Mouse (Mus musculus) liver, postnatal 0 days (tissue): Measurements from ENCODE around the gene Ctsd. TPM values are rescaled to one million over a fixed set of nuclear protein-coding genes. Genes with fewer than 3 reads are reported as not detected.

ENCODE experiments used
- ATAC-seq: fragments of 200-750 bp; cut with Nextera tagmentation; 2 replicates; pipeline ENCODE4 v1.8.0; 2017; ENCODE audit warnings: mild to moderate bottlenecking, moderate library complexity
- DNase-seq: peaks from one replicate; pipeline ENCODE4 v3.0.0-alpha.2; 2016
- H3K27ac ChIP-seq: fragments of 300-500 bp; sonication (generic); 2 replicates; pipeline ENCODE4 v1.5.1; 2014; ENCODE audit warnings: antibody characterized with exemption, moderate library complexity, mild to moderate bottlenecking, low read depth
- H3K27me3 ChIP-seq: fragments of 300-500 bp; sonication (generic); 2 replicates; pipeline ENCODE4 v1.6.1; 2014; ENCODE audit warnings: low read length, control low read depth, mixed read lengths; ENCODE audit not compliant: insufficient read depth
- H3K36me3 ChIP-seq: fragments of 300-500 bp; sonication (generic); replicated peaks from 2 replicates; pipeline ENCODE4 v1.6.1; 2014; ENCODE audit warnings: mild to moderate bottlenecking, control low read depth, low read length, moderate library complexity, mixed read lengths; ENCODE audit not compliant: insufficient read depth
- H3K4me1 ChIP-seq: fragments of 300-500 bp; sonication (generic); 2 replicates; pipeline ENCODE4 v1.6.1; 2014; ENCODE audit warnings: antibody characterized with exemption, mild to moderate bottlenecking, control low read depth; ENCODE audit not compliant: insufficient read depth
- H3K4me2 ChIP-seq: fragments of 300-500 bp; sonication (generic); 2 replicates; pipeline ENCODE4 v1.6.1; 2014; ENCODE audit warnings: low read depth, mild to moderate bottlenecking, low read length, moderate library complexity, mixed read lengths
- H3K4me3 ChIP-seq: fragments of 300-500 bp; sonication (generic); 2 replicates; pipeline ENCODE4 v1.5.1; 2014; ENCODE audit warnings: low read depth, low read length
- H3K9ac ChIP-seq: fragments of 300-500 bp; sonication (generic); replicated peaks from 2 replicates; pipeline ENCODE4 v1.6.1; 2014; ENCODE audit warnings: mild to moderate bottlenecking, moderate library complexity
- H3K9me3 ChIP-seq: fragments of 300-500 bp; sonication (generic); 2 replicates; pipeline ENCODE4 v1.6.1; 2016; ENCODE audit warnings: mild to moderate bottlenecking, control low read depth, low read length, mixed read lengths
- CTCF ChIP-seq: sonication (generic); IDR thresholded peaks from 2 replicates; pipeline ENCODE4 v1.5.1; 2016; ENCODE audit warnings: antibody characterized with exemption, low read depth
- EP300 ChIP-seq: IDR thresholded peaks from 2 replicates; pipeline ENCODE4 v1.6.1; 2016; ENCODE audit warnings: antibody characterized with exemption, low read depth, mild to moderate bottlenecking
- WGBS: fragments of 180-500 bp; shearing (Covaris S2); extraction: QIAGEN DNeasy Blood & Tissue Kit; methylation state at CpG from one replicate; pipeline ENCODE4 v1.1.7; 2014; ENCODE audit not compliant: insufficient replicate concordance; 5-methylcytosine and 5-hydroxymethylcytosine counted together
- polyA plus RNA-seq: library from polyadenylated mRNA; unstranded; fragments of >200 nt; fragmentation: Nextera tagmentation; extraction: Ambion mirVana; gene quantifications from 2 replicates; pipeline ENCODE4 v1.2.1, GENCODE M21; 2015

Gene Ctsd
- polyA plus RNA-seq, 1 experiment from 2014 or later, result 324 TPM

GRCm38 (mm10) chr7:142351569-142351968 lies 36.3 kb downstream of the Ctsd start:
- no peak overlapping the region for H3K4me3 ChIP-seq
- H3K9me3 ChIP-seq, result no peaks in the 10 kb centered on the region
- no peaks in the 10 kb centered on the region for H3K36me3 ChIP-seq
- TF ChIP-seq EP300, result peak; percentile 49; the same call in 1 of the 2 replicates
- TF ChIP-seq CTCF, result no peak
- no peaks in the 10 kb centered on the region for H3K27me3 ChIP-seq
- no peak overlapping the region for H3K27ac ChIP-seq
- DNase-seq, result no peak
- 44% methylated on average over 5 of the region's 5 CpGs for WGBS
- H3K4me2 ChIP-seq, result no peak overlapping the region
- peaks cover 47% of the 10 kb centered on the region for H3K4me1 ChIP-seq
- no peak overlapping the region for H3K9ac ChIP-seq
- no peak for ATAC-seq

- no peaks in the 10 kb centered on the region for H3K36me3 ChIP-seq
- no peak overlapping the region for H3K4me2 ChIP-seq
- peaks cover 38% of the 10 kb centered on the region for H3K4me1 ChIP-seq
- no peaks in the 10 kb centered on the region for H3K27me3 ChIP-seq
- 52% methylated on average over 9 of the region's 9 CpGs for WGBS
- no peak for TF ChIP-seq CTCF
- TF ChIP-seq EP300, result no peak
- H3K9me3 ChIP-seq, result no peaks in the 10 kb centered on the region
- H3K4me3 ChIP-seq, result no peak overlapping the region
- H3K27ac ChIP-seq, result no peak overlapping the region
- ATAC-seq, result no peak
- peak; percentile 35 for DNase-seq
- H3K9ac ChIP-seq, result no peak overlapping the region
Observed at GRCm38 (mm10) chr7:142349308-142349961, 38.4 kb downstream of the Ctsd start.

GRCm38 (mm10) chr7:142347542-142347941 lies 40.3 kb downstream of the Ctsd start:
- H3K9ac ChIP-seq, result no peak overlapping the region
- ATAC-seq, result no peak

GRCm38 (mm10) chr7:142342247-142342640 lies 45.6 kb downstream of the Ctsd start:
- Histone ChIP-seq H3K27ac (peak overlapping the region; percentile 9), H3K9me3 (no peaks in the 10 kb centered on the region), H3K9ac (no peak overlapping the region), H3K4me1 (peaks cover 26% of the 10 kb centered on the region), H3K4me3 (no peak overlapping the region), H3K36me3 (no peaks in the 10 kb centered on the region), H3K4me2 (no peak overlapping the region), H3K27me3 (no peaks in the 10 kb centered on the region)
- peak; percentile 18; the same call in 1 of the 2 replicates for ATAC-seq
- 51% methylated on average over 3 of the region's 3 CpGs for WGBS
- DNase-seq, result no peak
- TF ChIP-seq EP300 (no peak), CTCF (no peak)

More at GRCm38 (mm10) chr7:142347542-142347941, 40.3 kb downstream of the Ctsd start:
- Histone ChIP-seq H3K4me3 (no peak overlapping the region), H3K27me3 (no peaks in the 10 kb centered on the region), H3K4me2 (no peak overlapping the region), H3K9me3 (no peaks in the 10 kb centered on the region), H3K27ac (no peak overlapping the region), H3K36me3 (no peaks in the 10 kb centered on the region), H3K4me1 (peaks cover 22% of the 10 kb centered on the region)
- no peak for DNase-seq
- WGBS, result 48% methylated on average over 4 of the region's 4 CpGs
- TF ChIP-seq EP300, result no peak
- TF ChIP-seq CTCF, result no peak

- Histone ChIP-seq H3K4me2 (no peak overlapping the region), H3K27ac (peak overlapping the region; percentile 9), H3K9me3 (no peaks in the 10 kb centered on the region), H3K36me3 (no peaks in the 10 kb centered on the region), H3K27me3 (no peaks in the 10 kb centered on the region), H3K9ac (no peak overlapping the region), H3K4me1 (peaks cover 26% of the 10 kb centered on the region), H3K4me3 (no peak overlapping the region)
- TF ChIP-seq EP300 (no peak), CTCF (no peak)
- no peak for DNase-seq
- ATAC-seq, result peak; percentile 14; the same call in 1 of the 2 replicates
- 61% methylated on average over 10 of the region's 10 CpGs for WGBS
Observed at GRCm38 (mm10) chr7:142341564-142342246, 46.1 kb downstream of the Ctsd start.

GRCm38 (mm10) chr7:142340269-142340970 lies 47.4 kb downstream of the Ctsd start:
- no peak overlapping the region for H3K4me3 ChIP-seq
- H3K4me2 ChIP-seq, result peak overlapping the region; percentile 13; the same call in 1 of the 2 replicates
- no peak for TF ChIP-seq EP300
- peak; percentile 65 for TF ChIP-seq CTCF
- H3K27me3 ChIP-seq, result no peaks in the 10 kb centered on the region
- no peaks in the 10 kb centered on the region for H3K9me3 ChIP-seq
- WGBS, result 35% methylated on average over 10 of the region's 10 CpGs
- peaks cover 25% of the 10 kb centered on the region for H3K4me1 ChIP-seq
- DNase-seq (peak; percentile 71), ATAC-seq (peak; percentile 74)
- H3K27ac ChIP-seq, result peak overlapping the region; percentile 66; the same call in 1 of the 2 replicates
- no peaks in the 10 kb centered on the region for H3K36me3 ChIP-seq
- no peak overlapping the region for H3K9ac ChIP-seq
